Mouse (Mus musculus): ENCODE data around the gene Klhl29. TPM values are rescaled to one million over a fixed set of nuclear protein-coding genes. Genes with fewer than 3 reads are reported as not detected.

Klhl29 gene
- total RNA-seq, 2 experiments from 2014 or later: 39.8 to 46.7 TPM

- DNase-seq: peak in 1 of 2 experiments; percentile 51
Measured at GRCm38 (mm10) chr12:5219913-5220575, 155.4 kb downstream of the Klhl29 start.

GRCm38 (mm10) chr12:5215836-5216747 lies 159.4 kb downstream of the Klhl29 start:
- peak in 1 of 2 experiments; percentile 47 for DNase-seq

GRCm38 (mm10) chr12:5214266-5214665 lies 161.2 kb downstream of the Klhl29 start:
- no peak for DNase-seq

- peak; percentile 67 to 68 for DNase-seq
Measured at GRCm38 (mm10) chr12:5213339-5214104, 162.0 kb downstream of the Klhl29 start.

- DNase-seq: no peak
Measured at GRCm38 (mm10) chr12:5211884-5212283, 163.6 kb downstream of the Klhl29 start.

GRCm38 (mm10) chr12:5210786-5211185 lies 164.7 kb downstream of the Klhl29 start:
- peak; percentile 60 to 72 for DNase-seq

- no peak for DNase-seq
Measured at GRCm38 (mm10) chr12:5207941-5208905, 167.3 kb downstream of the Klhl29 start.

GRCm38 (mm10) chr12:5207172-5207571 lies 168.3 kb downstream of the Klhl29 start:
- no peak for DNase-seq

- DNase-seq: no peak
Measured at GRCm38 (mm10) chr12:5204071-5204840, 171.2 kb downstream of the Klhl29 start.

- DNase-seq: no peak
Measured at GRCm38 (mm10) chr12:5203385-5203784, 172.1 kb downstream of the Klhl29 start.

- no peak for DNase-seq
Measured at GRCm38 (mm10) chr12:5198254-5198653, 177.2 kb downstream of the Klhl29 start.

GRCm38 (mm10) chr12:5194176-5194575 lies 181.3 kb downstream of the Klhl29 start:
- no peak for DNase-seq

- no peak for DNase-seq
Measured at GRCm38 (mm10) chr12:5192380-5192718, 183.1 kb downstream of the Klhl29 start.

- no peak for DNase-seq
Measured at GRCm38 (mm10) chr12:5191628-5192379, 183.7 kb downstream of the Klhl29 start.

- DNase-seq: no peak
Measured at GRCm38 (mm10) chr12:5191206-5191605, 184.3 kb downstream of the Klhl29 start.

GRCm38 (mm10) chr12:5189446-5190150 lies 185.9 kb downstream of the Klhl29 start:
- DNase-seq: no peak

GRCm38 (mm10) chr12:5188899-5189298 lies 186.6 kb downstream of the Klhl29 start:
- no peak for DNase-seq

GRCm38 (mm10) chr12:5187773-5188333 lies 187.6 kb downstream of the Klhl29 start:
- DNase-seq: no peak

- no peak for DNase-seq
Measured at GRCm38 (mm10) chr12:5186645-5187044, 188.8 kb downstream of the Klhl29 start.
